9 mouse cellular contexts compared by ENCODE assay signal in the genomic region with DNA sequence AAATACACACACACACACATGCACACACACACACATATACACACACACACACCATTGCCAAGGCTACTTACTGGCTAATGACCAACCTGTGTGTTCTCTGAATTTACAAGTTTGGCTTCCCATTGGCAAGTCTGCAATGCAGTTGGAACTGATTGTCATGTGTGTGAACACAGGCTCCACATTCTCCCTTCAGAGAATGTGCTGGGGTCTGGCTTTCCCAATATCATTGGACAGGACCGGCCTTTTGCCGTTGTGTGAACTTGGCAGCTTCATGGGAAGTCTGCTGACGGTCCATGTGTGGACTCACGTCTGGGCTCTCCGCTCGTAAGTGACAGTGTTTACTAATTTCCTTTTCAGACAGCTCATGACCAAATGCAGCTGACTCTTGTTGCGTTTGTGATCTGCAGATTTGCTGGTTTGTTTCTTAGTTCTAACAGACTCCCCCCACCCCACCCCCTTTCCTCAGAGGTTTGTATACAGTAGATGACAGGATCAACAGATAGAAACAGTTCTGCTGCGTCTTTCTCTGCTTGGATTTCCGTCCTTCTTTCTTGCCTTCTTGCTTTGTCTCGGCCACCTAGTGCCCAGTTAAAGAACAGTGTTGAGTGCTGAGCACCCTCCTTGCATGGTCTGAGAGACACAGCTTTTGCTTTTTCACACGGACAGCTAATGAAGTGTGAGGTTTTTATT.
DNase-seq lines count a peak whose midpoint lies in the region; ATAC-seq and TF ChIP-seq lines count a peak whose summit lies in the region.
"Had no signal": no experiment of that assay in that cellular context is flagged by ENCODE, and none has a peak within 500 bp of the region (broad histone marks: within the 10 kb centered on the region; RNA-seq: fewer than 3 reads in every experiment).

No protein-coding gene starts in this region.

- intact Hi-C loops in left cerebral cortex, adult 2 months (cut with DNase I), result loop anchor here (5.0 kb wide), 1 partner anchor 181 kb away; a partner anchor contains a TSS
- intact Hi-C loops in gastrocnemius, postnatal 36 days (cut with DNase I), result no loop called here

- H3K9ac ChIP-seq in forebrain, embryonic 14.5 days (ENCODE audit: low read length), result no peak overlapping the region
- no peak overlapping the region for H3K9ac ChIP-seq in forebrain, embryonic 11.5 days (ENCODE audit: low read length)
- no peak overlapping the region for H3K9ac ChIP-seq in heart, embryonic 16.5 days (ENCODE audit: low read length)

- peak; percentile 63 for DNase-seq in forebrain, embryonic 14.5 days (ENCODE audit: low spot score)
- no peak for DNase-seq in forebrain, embryonic 11.5 days (ENCODE audit: low spot score)
- no peak for DNase-seq in left cerebral cortex, adult 2 months (ENCODE audit: extremely low spot score in 1 of 2, low spot score in 2 of 2)
- no peak for DNase-seq in left cerebral cortex, adult 11 months (ENCODE audit: low spot score)
- peak; percentile 38 for DNase-seq in lung, postnatal 14 days
- no peak for DNase-seq in cerebellum, adult 2 months
- no peak for DNase-seq in gastrocnemius, postnatal 36 days

- no peak overlapping the region for H3K4me2 ChIP-seq in forebrain, embryonic 14.5 days (ENCODE audit: low read length)
- H3K4me2 ChIP-seq in forebrain, embryonic 11.5 days (ENCODE audit: low read depth, low read length, severe bottlenecking), result no peak overlapping the region
- no peak overlapping the region for H3K4me2 ChIP-seq in heart, embryonic 16.5 days (ENCODE audit: low read depth, low read length)

- H3K9me3 ChIP-seq in forebrain, embryonic 14.5 days (replicated peaks; ENCODE audit: control insufficient read depth, low read length), result 0 out of 2 replicates have a peak, but pooled peaks cover 2% of the 10 kb centered on the region
- H3K9me3 ChIP-seq in forebrain, embryonic 11.5 days (ENCODE audit: control insufficient read depth, low read length), result no peaks in the 10 kb centered on the region
- no peaks in the 10 kb centered on the region for H3K9me3 ChIP-seq in heart, embryonic 16.5 days (replicated peaks; ENCODE audit: control insufficient read depth, low read length)

- H3K27me3 ChIP-seq in forebrain, embryonic 14.5 days (replicated peaks; ENCODE audit: control insufficient read depth, insufficient read depth, low read length), result no peaks in the 10 kb centered on the region
- 0 out of 2 replicates have a peak, but pooled peaks cover 3% of the 10 kb centered on the region for H3K27me3 ChIP-seq in forebrain, embryonic 11.5 days (ENCODE audit: control insufficient read depth, insufficient read depth, low read length)
- H3K27me3 ChIP-seq in heart, embryonic 16.5 days (ENCODE audit: control insufficient read depth, insufficient read depth, low read length), result no peaks in the 10 kb centered on the region
- H3K27me3 ChIP-seq in cerebellum, adult 2 months (ENCODE audit: control insufficient read depth, insufficient read depth, low read length), result no peaks in the 10 kb centered on the region

- TF ChIP-seq POLR2A in cerebellum, adult 2 months (IDR thresholded peaks at IDR 0.05; ENCODE audit: borderline replicate concordance, insufficient read depth, low read length), result no peak

- peaks cover 7% of the 10 kb centered on the region; the same call in 1 of the 2 replicates for H3K4me1 ChIP-seq in forebrain, embryonic 14.5 days (ENCODE audit: control insufficient read depth, insufficient read depth, low read length)
- no peaks in the 10 kb centered on the region for H3K4me1 ChIP-seq in forebrain, embryonic 11.5 days (replicated peaks; ENCODE audit: control insufficient read depth, insufficient read depth, low read length)
- H3K4me1 ChIP-seq in heart, embryonic 16.5 days (ENCODE audit: control insufficient read depth, insufficient read depth, low read length), result peaks cover 8% of the 10 kb centered on the region
- no peaks in the 10 kb centered on the region for H3K4me1 ChIP-seq in cerebellum, adult 2 months (ENCODE audit: control insufficient read depth, insufficient read depth, low read length)

- no peak for ATAC-seq in forebrain, embryonic 14.5 days
- ATAC-seq in forebrain, embryonic 11.5 days (replicated peaks; ENCODE audit: low FRiP score), result no peak
- ATAC-seq in heart, embryonic 16.5 days (replicated peaks; ENCODE audit: extremely low read depth, insufficient read depth, low FRiP score), result peak; percentile 57
- ATAC-seq: midbrain, embryonic 16.5 days had no signal

- no peak overlapping the region for H3K4me3 ChIP-seq in forebrain, embryonic 14.5 days (ENCODE audit: low read depth, low read length)
- H3K4me3 ChIP-seq in forebrain, embryonic 11.5 days (ENCODE audit: low read depth, low read length), result no peak overlapping the region
- no peak overlapping the region for H3K4me3 ChIP-seq in left cerebral cortex, adult 2 months
- no peak overlapping the region for H3K4me3 ChIP-seq in heart, embryonic 16.5 days (ENCODE audit: low read length)
- no peak overlapping the region for H3K4me3 ChIP-seq in cerebellum, adult 2 months (replicated peaks; ENCODE audit: insufficient read depth, low read depth, low read length)

- no peaks in the 10 kb centered on the region for H3K36me3 ChIP-seq in forebrain, embryonic 14.5 days (ENCODE audit: control insufficient read depth, insufficient read depth, low read length)
- no peaks in the 10 kb centered on the region for H3K36me3 ChIP-seq in forebrain, embryonic 11.5 days (ENCODE audit: control insufficient read depth, insufficient read depth, low read length)
- H3K36me3 ChIP-seq in heart, embryonic 16.5 days (ENCODE audit: control insufficient read depth, insufficient read depth), result no peaks in the 10 kb centered on the region

- peak; percentile 36 for TF ChIP-seq CTCF in left cerebral cortex, adult 2 months (IDR thresholded peaks at IDR 0.05)
- TF ChIP-seq CTCF in cerebellum, adult 2 months (IDR thresholded peaks at IDR 0.05; ENCODE audit: borderline replicate concordance, insufficient read depth, low read depth, low read length), result no peak

- WGBS in forebrain, embryonic 14.5 days, result 67% methylated on average over 11 of the region's 11 CpGs
- 71% methylated on average over 11 of the region's 11 CpGs for WGBS in forebrain, embryonic 11.5 days
- 48% methylated on average over 11 of the region's 11 CpGs for WGBS in heart, embryonic 16.5 days
- 52% methylated on average over 11 of the region's 11 CpGs for WGBS in cerebellum, adult 2 months

- H3K27ac ChIP-seq in forebrain, embryonic 14.5 days (ENCODE audit: low read depth, low read length), result no peak overlapping the region
- no peak overlapping the region for H3K27ac ChIP-seq in forebrain, embryonic 11.5 days (ENCODE audit: low read depth, low read length)
- H3K27ac ChIP-seq in left cerebral cortex, adult 2 months, result no peak overlapping the region
- H3K27ac ChIP-seq in heart, embryonic 16.5 days (ENCODE audit: low read length), result no peak overlapping the region
- H3K27ac ChIP-seq in cerebellum, adult 2 months (ENCODE audit: insufficient read depth, low read length), result no peak overlapping the region

Comparison
In these comparisons a context has a peak if more than half of its experiments do, and no peak if none do; other contexts are left out.
1. DNase-seq: peak in forebrain, embryonic 14.5 days (single experiment) and lung, postnatal 14 days (single experiment); none in forebrain, embryonic 11.5 days (single experiment), left cerebral cortex, adult 2 months (0 of 2), left cerebral cortex, adult 11 months (single experiment), cerebellum, adult 2 months (0 of 2) and gastrocnemius, postnatal 36 days (0 of 2).